Mouse (Mus musculus) stomach, embryonic 16.5 days (tissue): ENCODE measurements around the gene Usp7. TPM values are rescaled to one million over a fixed set of nuclear protein-coding genes. Genes with fewer than 3 reads are reported as not detected.
"Not testable (repeated sequence)": the region's sequence is repeated elsewhere in the genome, so short reads cannot be mapped to it uniquely, and the experiment has no call there.

Source experiments
- ATAC-seq: fragments of 200-750 bp; cut with Nextera tagmentation; 2 replicates; pipeline ENCODE4 v1.8.0; 2017; ENCODE audit warnings: moderate number of reproducible peaks, moderate TSS enrichment; ENCODE audit not compliant: insufficient read depth, low FRiP score
- H3K27ac ChIP-seq: fragments of 300-500 bp; sonication (generic); 2 replicates; pipeline ENCODE4 v1.5.1; 2014; ENCODE audit warnings: low read length
- H3K27me3 ChIP-seq: fragments of 300-500 bp; sonication (generic); 2 replicates; pipeline ENCODE4 v1.6.1; 2014; ENCODE audit warnings: low read length, control low read depth, mixed read lengths; ENCODE audit not compliant: control insufficient read depth, insufficient read depth
- H3K36me3 ChIP-seq: fragments of 300-500 bp; sonication (generic); 2 replicates; pipeline ENCODE4 v1.6.1; 2014; ENCODE audit warnings: low read length; ENCODE audit not compliant: control insufficient read depth, insufficient read depth
- H3K4me1 ChIP-seq: fragments of 300-500 bp; sonication (generic); 2 replicates; pipeline ENCODE4 v1.6.1; 2014; ENCODE audit warnings: low read length, control low read depth, mixed read lengths; ENCODE audit not compliant: control insufficient read depth, insufficient read depth
- H3K4me2 ChIP-seq: fragments of 300-500 bp; sonication (generic); 2 replicates; pipeline ENCODE4 v1.6.1; 2014; ENCODE audit warnings: low read depth, low read length, mixed read lengths
- H3K4me3 ChIP-seq: fragments of 300-500 bp; sonication (generic); replicated peaks from 2 replicates; pipeline ENCODE4 v1.5.1; 2014; ENCODE audit warnings: mild to moderate bottlenecking, low read length
- H3K9ac ChIP-seq: fragments of 300-500 bp; sonication (generic); 2 replicates; pipeline ENCODE4 v1.6.1; 2014; ENCODE audit warnings: low read length
- H3K9me3 ChIP-seq: fragments of 300-500 bp; sonication (generic); replicated peaks from 2 replicates; pipeline ENCODE4 v1.6.1; 2016; ENCODE audit warnings: low read length, control low read depth; ENCODE audit not compliant: control insufficient read depth
- WGBS: fragments of 180-500 bp; shearing (Covaris S2); extraction: QIAGEN DNeasy Blood & Tissue Kit; methylation state at CpG from one replicate; pipeline ENCODE4 v1.1.7; 2014; 5-methylcytosine and 5-hydroxymethylcytosine counted together
- polyA plus RNA-seq: library from polyadenylated mRNA; unstranded; fragments of >200 nt; fragmentation: Nextera tagmentation; extraction: Ambion mirVana; gene quantifications from 2 replicates; pipeline ENCODE4 v1.2.1, GENCODE M21; 2015

Usp7 gene
- polyA plus RNA-seq, 1 experiment from 2014 or later: 24.4 TPM

GRCm38 (mm10) chr16:8764124-8764907, 27.8 kb downstream of the Usp7 start:
- WGBS: 76% methylated on average over 11 of the region's 11 CpGs

GRCm38 (mm10) chr16:8763028-8763427, 29.1 kb downstream of the Usp7 start:
- no peak for ATAC-seq
- Histone ChIP-seq H3K4me3 (no peak overlapping the region), H3K9ac (no peak overlapping the region), H3K27me3 (no peaks in the 10 kb centered on the region), H3K27ac (no peak overlapping the region), H3K9me3 (no peaks in the 10 kb centered on the region), H3K36me3 (no peaks in the 10 kb centered on the region), H3K4me1 (no peaks in the 10 kb centered on the region; the same call in 1 of the 2 replicates), H3K4me2 (no peak overlapping the region)
- WGBS: 68% methylated on average over 6 of the region's 6 CpGs

More at GRCm38 (mm10) chr16:8764124-8764907, 27.8 kb downstream of the Usp7 start:
- no peaks in the 10 kb centered on the region for H3K27me3 ChIP-seq
- H3K9ac ChIP-seq: no peak overlapping the region
- no peak overlapping the region for H3K27ac ChIP-seq
- no peaks in the 10 kb centered on the region for H3K9me3 ChIP-seq
- H3K4me2 ChIP-seq: no peak overlapping the region
- ATAC-seq: no peak
- H3K36me3 ChIP-seq: no peaks in the 10 kb centered on the region
- no peak overlapping the region for H3K4me3 ChIP-seq
- no peaks in the 10 kb centered on the region; the same call in 1 of the 2 replicates for H3K4me1 ChIP-seq

GRCm38 (mm10) chr16:8761894-8762293, 30.2 kb downstream of the Usp7 start:
- H3K9me3 ChIP-seq: no peaks in the 10 kb centered on the region
- no peak overlapping the region for H3K9ac ChIP-seq
- H3K27ac ChIP-seq: no peak overlapping the region
- no peak for ATAC-seq
- H3K4me1 ChIP-seq: no peaks in the 10 kb centered on the region
- 84% methylated on average over 2 of the region's 2 CpGs for WGBS
- H3K4me3 ChIP-seq: no peak overlapping the region
- no peaks in the 10 kb centered on the region for H3K36me3 ChIP-seq
- H3K27me3 ChIP-seq: no peaks in the 10 kb centered on the region
- H3K4me2 ChIP-seq: no peak overlapping the region

GRCm38 (mm10) chr16:8761005-8761404, 31.1 kb downstream of the Usp7 start:
- Histone ChIP-seq H3K4me2 (no peak overlapping the region), H3K4me3 (no peak overlapping the region), H3K36me3 (no peaks in the 10 kb centered on the region), H3K27ac (no peak overlapping the region), H3K4me1 (no peaks in the 10 kb centered on the region), H3K9ac (no peak overlapping the region), H3K27me3 (no peaks in the 10 kb centered on the region), H3K9me3 (no peaks in the 10 kb centered on the region)
- WGBS: 86% methylated on average over 7 of the region's 7 CpGs
- no peak for ATAC-seq

- Histone ChIP-seq H3K9ac (no peak overlapping the region), H3K4me1 (no peaks in the 10 kb centered on the region), H3K27me3 (no peaks in the 10 kb centered on the region), H3K9me3 (no peaks in the 10 kb centered on the region), H3K36me3 (no peaks in the 10 kb centered on the region), H3K4me3 (no peak overlapping the region), H3K4me2 (no peak overlapping the region), H3K27ac (no peak overlapping the region)
- WGBS: 71% methylated on average over 3 of the region's 3 CpGs
- no peak for ATAC-seq
Measured at GRCm38 (mm10) chr16:8758979-8759378, 33.1 kb downstream of the Usp7 start.

GRCm38 (mm10) chr16:8758193-8758592, 33.9 kb downstream of the Usp7 start:
- Histone ChIP-seq H3K27me3 (no peaks in the 10 kb centered on the region), H3K4me1 (no peaks in the 10 kb centered on the region), H3K36me3 (no peaks in the 10 kb centered on the region), H3K27ac (no peak overlapping the region), H3K4me3 (no peak overlapping the region), H3K4me2 (no peak overlapping the region), H3K9me3 (no peaks in the 10 kb centered on the region), H3K9ac (no peak overlapping the region)
- no peak for ATAC-seq
- WGBS: 71% methylated on average over 2 of the region's 2 CpGs

- WGBS: 87% methylated on average over 5 of the region's 6 CpGs
- H3K4me1 ChIP-seq, H3K9me3 ChIP-seq, H3K27ac ChIP-seq, H3K9ac ChIP-seq, H3K36me3 ChIP-seq, H3K4me3 ChIP-seq, ATAC-seq, H3K4me2 ChIP-seq, H3K27me3 ChIP-seq: not testable (repeated sequence)
Measured at GRCm38 (mm10) chr16:8757586-8757985, 34.5 kb downstream of the Usp7 start.

GRCm38 (mm10) chr16:8752334-8752733, 39.8 kb downstream of the Usp7 start:
- H3K27ac ChIP-seq: no peak overlapping the region
- no peak overlapping the region for H3K4me2 ChIP-seq
- no peaks in the 10 kb centered on the region for H3K27me3 ChIP-seq
- 0 out of 2 replicates have a peak, but pooled peaks cover 2% of the 10 kb centered on the region for H3K4me1 ChIP-seq
- 79% methylated on average over 2 of the region's 2 CpGs for WGBS
- ATAC-seq: peak; percentile 44; the same call in 1 of the 2 replicates
- H3K36me3 ChIP-seq: no peaks in the 10 kb centered on the region
- H3K4me3 ChIP-seq: no peak overlapping the region
- no peak overlapping the region for H3K9ac ChIP-seq
- H3K9me3 ChIP-seq: no peaks in the 10 kb centered on the region

- 0 out of 2 replicates have a peak, but pooled peaks cover 2% of the 10 kb centered on the region for H3K4me1 ChIP-seq
- 62% methylated on average over 5 of the region's 5 CpGs for WGBS
- no peaks in the 10 kb centered on the region for H3K27me3 ChIP-seq
- no peaks in the 10 kb centered on the region for H3K36me3 ChIP-seq
- no peak overlapping the region for H3K27ac ChIP-seq
- no peaks in the 10 kb centered on the region for H3K9me3 ChIP-seq
- no peak overlapping the region for H3K9ac ChIP-seq
- no peak overlapping the region for H3K4me3 ChIP-seq
- H3K4me2 ChIP-seq: no peak overlapping the region
- ATAC-seq: peak; percentile 33; the same call in 1 of the 2 replicates
Measured at GRCm38 (mm10) chr16:8751555-8752235, 40.4 kb downstream of the Usp7 start.
